Mouse (Mus musculus): ENCODE measurements around the gene Cbl.

The Cbl gene

GRCm38 (mm10) chr9:44233802-44234478 is at the start of gene Cbl:
Cbl (minus strand) TSS chr9:44234049.
- DNase-seq (ENCODE audit: low spot score in 2 of 2): peak; percentile 97 to 98

GRCm38 (mm10) chr9:44283183-44283582 is 49.3 kb upstream of the Cbl start:
- no peak for DNase-seq (ENCODE audit: low spot score in 2 of 2)

GRCm38 (mm10) chr9:44269973-44270372 is 36.1 kb upstream of the Cbl start:
- DNase-seq (ENCODE audit: low spot score in 2 of 2): no peak

GRCm38 (mm10) chr9:44269077-44269476 is 35.2 kb upstream of the Cbl start:
- no peak for DNase-seq (ENCODE audit: low spot score in 2 of 2)

GRCm38 (mm10) chr9:44268432-44268831 is 34.6 kb upstream of the Cbl start, which contains the start of gene Nlrx1:
Nlrx1 (minus strand) TSS chr9:44268599.
- peak; percentile 23 to 34 for DNase-seq (ENCODE audit: low spot score in 2 of 2)

GRCm38 (mm10) chr9:44268027-44268360 is 34.1 kb upstream of the Cbl start:
- DNase-seq (ENCODE audit: low spot score in 2 of 2): peak; percentile 78 to 81

GRCm38 (mm10) chr9:44267319-44268026 is 33.6 kb upstream of the Cbl start:
- no peak for DNase-seq (ENCODE audit: low spot score in 2 of 2)

GRCm38 (mm10) chr9:44266478-44267226 is 32.8 kb upstream of the Cbl start:
- DNase-seq (ENCODE audit: low spot score in 2 of 2): no peak

GRCm38 (mm10) chr9:44261388-44261787 is 27.5 kb upstream of the Cbl start:
- no peak for DNase-seq (ENCODE audit: low spot score in 2 of 2)

GRCm38 (mm10) chr9:44259014-44259413 is 25.2 kb upstream of the Cbl start:
- DNase-seq (ENCODE audit: low spot score in 2 of 2): no peak

GRCm38 (mm10) chr9:44256213-44256612 is 22.4 kb upstream of the Cbl start:
- no peak for DNase-seq (ENCODE audit: low spot score in 2 of 2)

GRCm38 (mm10) chr9:44255136-44255521 is 21.3 kb upstream of the Cbl start:
- no peak for DNase-seq (ENCODE audit: low spot score in 2 of 2)

GRCm38 (mm10) chr9:44254508-44255135 is 20.8 kb upstream of the Cbl start:
- DNase-seq (ENCODE audit: low spot score in 2 of 2): no peak

GRCm38 (mm10) chr9:44253441-44253840 is 19.6 kb upstream of the Cbl start:
- DNase-seq (ENCODE audit: low spot score in 2 of 2): no peak

GRCm38 (mm10) chr9:44251314-44251713 is 17.5 kb upstream of the Cbl start, which contains the start of gene Pdzd3:
Pdzd3 (minus strand) TSS chr9:44251471.
- DNase-seq (ENCODE audit: low spot score in 2 of 2): no peak

GRCm38 (mm10) chr9:44250445-44250844 is 16.6 kb upstream of the Cbl start:
- no peak for DNase-seq (ENCODE audit: low spot score in 2 of 2)

GRCm38 (mm10) chr9:44249181-44250146 is 15.6 kb upstream of the Cbl start:
- peak; percentile 60 to 64 for DNase-seq (ENCODE audit: low spot score in 2 of 2)

- DNase-seq (ENCODE audit: low spot score in 2 of 2): no peak
Observed at GRCm38 (mm10) chr9:44247907-44248306, 14.1 kb upstream of the Cbl start.

GRCm38 (mm10) chr9:44243621-44244020 is 9.8 kb upstream of the Cbl start:
- no peak for DNase-seq (ENCODE audit: low spot score in 2 of 2)

- DNase-seq (ENCODE audit: low spot score in 2 of 2): no peak
Observed at GRCm38 (mm10) chr9:44241418-44241817, 7.6 kb upstream of the Cbl start.

- DNase-seq (ENCODE audit: low spot score in 2 of 2): no peak
Observed at GRCm38 (mm10) chr9:44240911-44241310, 7.1 kb upstream of the Cbl start.

All from spleen, postnatal 36 days (tissue).